Mouse (Mus musculus) frontal cortex, adult (tissue): ENCODE data around the gene Smtnl2.
"Not testable (repeated sequence)": the region's sequence is repeated elsewhere in the genome, so short reads cannot be mapped to it uniquely, and the experiment has no call there.

Source experiments
- ATAC-seq: cut with Nextera tagmentation; 2 replicates; pipeline ENCODE4 v1.9.2; 2017; ENCODE audit warnings: mild to moderate bottlenecking, moderate library complexity, mixed read lengths; ENCODE audit not compliant: low TSS enrichment

Smtnl2 gene

DNA sequence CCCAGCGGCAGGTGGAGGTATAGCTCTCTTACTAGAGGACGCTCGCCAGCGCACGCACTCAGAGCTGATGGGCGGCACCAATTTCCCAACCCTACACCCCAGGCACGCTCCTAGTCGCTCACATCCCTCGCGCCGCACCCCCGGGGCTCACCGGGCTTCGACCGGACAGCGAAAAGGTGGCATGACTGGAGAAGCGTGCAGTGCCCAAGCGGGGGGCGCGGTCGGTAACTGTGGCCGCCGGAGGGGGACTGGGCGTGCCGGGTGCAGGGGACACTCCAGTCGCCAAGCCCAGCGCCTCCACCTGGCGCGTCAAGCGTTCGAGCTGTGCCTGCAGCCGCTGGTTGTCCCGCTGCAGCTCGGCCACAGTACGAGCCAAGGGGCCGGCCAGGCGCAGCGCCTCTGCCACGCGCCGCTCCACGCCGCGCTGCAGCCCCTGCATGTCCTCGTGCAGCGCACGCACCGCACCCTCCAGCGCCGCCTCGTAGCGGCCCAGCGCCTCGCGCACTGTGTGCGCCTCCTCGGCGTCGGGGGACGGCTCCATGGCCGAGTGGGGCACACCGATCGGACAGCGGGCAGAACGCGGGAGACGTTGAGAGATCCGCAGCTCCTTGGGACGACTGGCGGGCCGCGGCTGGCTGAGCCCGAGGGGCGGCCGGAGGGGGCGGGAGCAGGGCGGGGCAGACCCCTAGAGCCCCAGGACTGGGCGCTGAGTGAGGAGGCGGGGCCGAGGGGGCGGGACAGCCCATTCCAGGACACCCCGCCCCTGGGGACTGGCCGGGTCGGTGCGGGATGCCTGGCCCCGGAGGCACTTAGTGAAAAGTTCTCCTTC is at the start of gene Smtnl2:
Smtnl2 (minus strand) TSS at position 621 of the 829 bp plus-strand sequence.
- peak; percentile 88 for ATAC-seq

DNA sequence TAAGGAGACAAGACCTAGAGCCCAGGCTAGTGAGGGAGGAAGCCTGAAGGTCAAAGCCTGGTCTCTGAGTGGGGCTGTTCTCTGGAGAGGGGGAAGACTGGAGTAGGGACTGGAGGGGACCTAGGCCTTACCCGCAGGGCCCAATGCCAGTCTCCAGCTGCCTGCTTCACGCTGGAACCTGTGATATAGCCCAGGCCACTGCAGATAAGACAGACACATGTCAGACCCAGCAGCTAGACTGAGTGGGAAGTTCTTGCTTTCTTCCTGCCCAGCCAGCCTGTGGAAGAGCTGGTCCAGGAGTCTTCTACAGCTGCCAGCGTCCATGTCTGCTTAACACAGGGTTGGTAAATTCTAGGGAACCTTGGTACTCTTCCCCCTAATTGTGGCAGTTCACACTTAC is 47.0 kb upstream of the Smtnl2 start:
- no peak for ATAC-seq

DNA sequence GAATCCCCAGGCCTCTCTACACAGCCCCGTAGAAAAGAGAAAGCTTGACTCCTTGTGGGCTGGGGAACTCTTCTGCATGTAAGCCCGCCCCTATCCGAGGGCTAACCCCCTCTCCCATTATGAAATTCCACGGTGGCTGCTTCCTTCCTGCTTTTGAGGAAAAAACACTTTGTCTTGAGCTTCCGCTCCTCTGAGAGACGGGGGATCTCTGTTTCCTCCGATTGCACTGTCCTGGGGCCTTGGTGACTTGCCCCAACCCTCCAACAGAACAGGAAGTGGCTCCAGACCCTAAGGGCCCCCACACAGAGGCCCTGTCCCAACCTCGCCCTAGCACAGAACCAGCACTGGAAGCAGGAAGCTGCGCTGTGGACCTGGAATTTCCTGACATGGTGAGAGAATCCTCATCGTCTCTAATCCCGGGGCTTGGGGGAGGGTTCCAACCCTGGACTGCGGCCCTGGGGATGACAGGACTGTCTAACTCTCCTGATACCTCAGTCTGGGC is 46.5 kb upstream of the Smtnl2 start:
- no peak for ATAC-seq

DNA sequence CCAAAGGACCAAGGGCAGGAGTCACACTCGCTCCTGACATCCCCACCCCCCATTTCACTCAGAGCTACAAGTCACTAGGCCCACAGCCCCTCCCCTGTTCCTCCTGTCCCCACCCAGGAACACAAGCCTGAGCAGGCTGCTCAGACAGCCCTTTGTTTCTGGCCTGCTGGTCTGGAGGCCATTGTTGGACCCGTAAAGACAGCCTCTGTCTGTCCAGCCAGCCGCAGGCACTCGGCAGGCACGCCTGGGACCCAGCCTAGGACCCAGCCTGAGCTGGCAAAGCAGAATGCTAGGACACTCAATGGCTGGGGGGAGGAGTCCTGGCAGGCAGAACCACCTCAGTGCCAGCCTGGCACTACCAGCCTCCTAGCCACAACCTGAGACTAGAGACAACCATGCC is 44.2 kb upstream of the Smtnl2 start:
- ATAC-seq = peak; percentile 45

DNA sequence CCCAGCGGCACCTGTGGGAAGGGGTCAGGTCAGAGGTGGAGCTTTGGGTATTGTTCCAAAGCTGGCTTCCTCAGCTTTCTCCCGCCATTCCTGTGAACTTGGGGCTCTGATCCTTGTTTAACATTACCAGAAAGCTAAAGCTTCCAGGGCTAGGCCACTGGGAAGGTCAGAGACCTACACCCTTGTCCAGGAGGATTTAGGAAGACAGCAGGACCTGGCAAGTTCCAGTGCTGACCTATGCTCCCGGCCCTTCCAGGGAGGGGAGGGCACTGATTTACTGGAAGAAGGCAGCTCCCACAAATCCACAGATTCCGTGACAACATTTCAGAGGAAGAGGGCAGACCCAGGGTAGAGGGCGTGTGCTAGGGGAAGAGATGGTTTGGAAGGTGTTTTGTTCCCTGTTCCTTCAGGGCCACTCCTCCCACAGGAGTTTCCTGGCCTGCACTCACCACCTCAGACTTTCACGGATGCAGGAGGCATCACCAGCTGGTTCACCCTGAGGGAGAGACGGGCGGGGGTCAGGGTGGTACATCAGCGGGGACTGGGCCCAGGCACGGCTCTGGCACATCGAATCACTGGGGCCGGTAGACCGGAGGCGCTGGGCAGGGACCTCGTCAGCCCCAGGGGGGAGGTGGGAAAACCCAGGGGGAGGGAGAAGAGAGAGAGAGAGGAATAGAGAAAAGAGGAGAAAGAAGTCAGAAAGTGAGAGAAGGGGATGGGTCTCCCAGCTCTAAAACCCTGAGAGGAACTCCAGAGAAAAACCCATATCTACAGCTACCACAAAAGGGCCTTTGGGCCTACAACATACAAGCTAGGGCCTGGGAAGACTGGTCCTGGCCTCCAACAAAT is 41.8 kb upstream of the Smtnl2 start:
- ATAC-seq = no peak

DNA sequence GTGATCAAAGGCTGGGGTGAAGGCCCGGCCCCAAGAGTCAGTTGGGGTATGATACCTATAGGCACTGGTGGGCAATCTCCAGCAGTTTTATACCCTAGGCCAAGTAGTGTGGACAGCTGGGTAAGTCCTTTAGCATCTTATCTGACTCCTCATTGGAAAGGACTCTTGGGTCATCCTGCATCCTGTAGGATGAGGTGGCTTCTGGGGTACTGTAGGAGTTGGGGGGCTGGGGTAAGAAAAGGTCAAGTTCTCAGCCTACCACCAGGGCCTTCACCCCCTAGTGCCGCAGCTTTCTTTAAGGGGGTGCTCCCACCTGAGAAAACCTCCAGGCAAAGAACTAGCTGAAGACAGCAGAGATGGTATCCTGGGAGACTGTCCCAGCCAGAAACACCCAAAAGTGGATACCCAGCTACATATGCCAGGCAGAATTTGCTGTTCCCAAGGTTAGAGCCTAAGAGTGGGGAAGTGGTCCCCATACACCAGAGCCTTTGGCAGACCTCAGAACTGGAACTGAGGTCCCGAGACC is 40.7 kb upstream of the Smtnl2 start:
- no peak for ATAC-seq

DNA sequence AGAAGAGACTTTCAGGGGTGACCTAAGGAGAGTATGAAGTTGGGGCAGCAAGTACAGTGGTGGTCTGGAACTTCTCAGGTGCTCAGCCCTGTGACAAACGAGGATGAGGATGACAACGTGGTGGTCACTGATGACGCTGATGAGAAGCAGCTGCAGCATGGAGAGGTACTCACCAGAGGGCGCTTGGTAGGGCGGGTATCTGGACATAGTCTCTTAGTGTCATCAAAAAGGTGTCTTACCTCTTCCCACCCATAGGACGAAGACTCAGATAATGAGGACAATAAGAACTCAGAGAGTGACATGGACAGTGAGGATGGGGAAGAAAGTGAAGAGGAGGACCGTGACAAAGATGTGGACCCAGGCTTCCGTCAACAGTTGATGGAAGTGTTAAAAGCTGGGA is 36.0 kb upstream of the Smtnl2 start:
- no peak for ATAC-seq

DNA sequence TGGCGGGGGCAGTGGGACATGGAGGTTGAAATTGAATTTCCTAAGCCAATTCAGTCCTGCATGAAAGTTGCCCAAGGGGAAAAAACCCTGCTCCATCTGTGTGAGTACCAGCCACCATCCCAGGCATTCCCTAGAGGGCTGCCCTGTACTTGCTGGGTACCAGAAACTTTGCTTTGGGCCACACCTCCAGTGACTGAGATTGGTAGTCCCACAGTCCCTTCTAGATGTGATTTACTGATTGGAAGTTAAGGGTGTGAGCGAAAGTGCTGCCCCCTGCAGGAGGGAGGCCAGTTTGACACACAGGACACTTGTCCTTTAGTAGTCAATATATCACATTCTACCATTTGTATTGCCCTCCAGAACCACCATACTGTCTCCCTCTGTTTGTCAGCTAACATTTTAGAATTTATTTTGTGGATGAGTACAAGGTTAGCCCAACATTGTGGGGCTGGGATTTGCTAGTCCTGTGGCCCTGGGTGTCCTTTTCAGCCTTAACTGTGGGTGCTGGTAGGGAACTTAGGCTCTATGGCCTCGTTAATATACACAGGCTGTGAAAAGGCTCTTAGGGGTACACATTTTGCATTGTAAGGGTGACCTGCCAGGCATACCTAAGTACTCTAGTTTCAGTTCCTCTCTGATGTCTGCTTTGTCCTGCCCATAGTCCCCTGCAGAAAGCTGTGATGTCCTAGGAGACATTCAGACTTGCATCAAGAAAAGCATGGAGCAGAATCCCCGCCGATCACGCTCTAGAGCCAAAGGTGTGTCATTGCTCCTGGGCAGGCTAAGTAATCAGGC is 35.0 kb upstream of the Smtnl2 start:
- no peak for ATAC-seq

DNA sequence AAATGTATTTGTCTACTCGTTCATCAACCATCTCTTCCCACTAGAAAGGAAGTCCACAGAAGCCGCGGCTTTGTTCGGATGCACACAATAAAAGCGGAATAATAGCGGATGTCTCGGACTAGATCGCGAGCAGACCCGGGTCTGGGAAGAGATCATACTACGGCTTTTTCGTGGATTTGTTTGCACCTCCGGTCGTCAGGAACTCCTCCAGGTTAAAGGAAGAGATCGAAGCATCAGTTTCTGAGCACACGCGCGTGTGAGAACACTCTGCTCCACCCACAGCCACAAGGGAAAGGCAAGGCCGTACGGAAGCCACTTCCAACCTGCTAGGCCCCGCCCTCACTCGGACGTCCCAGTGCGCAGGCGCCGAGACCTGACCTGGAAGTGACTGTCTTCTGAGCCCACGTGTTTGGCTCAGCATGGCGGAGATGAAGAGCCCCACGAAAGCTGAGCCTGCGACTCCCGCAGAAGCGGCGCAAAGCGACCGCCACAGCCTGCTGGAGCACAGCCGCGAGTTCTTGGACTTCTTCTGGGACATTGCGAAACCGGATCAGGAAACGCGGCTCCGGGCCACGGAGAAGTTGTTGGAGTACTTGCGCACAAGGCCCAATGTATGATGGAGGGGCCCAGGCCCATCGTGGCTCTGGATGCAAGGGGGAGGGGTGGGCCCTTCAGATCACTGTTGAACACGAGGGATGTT is 29.6 kb upstream of the Smtnl2 start, which contains the start of gene Mybbp1a:
Mybbp1a (plus strand) TSS at position 391 of the 700 bp plus-strand sequence.
- ATAC-seq = peak; percentile 95

DNA sequence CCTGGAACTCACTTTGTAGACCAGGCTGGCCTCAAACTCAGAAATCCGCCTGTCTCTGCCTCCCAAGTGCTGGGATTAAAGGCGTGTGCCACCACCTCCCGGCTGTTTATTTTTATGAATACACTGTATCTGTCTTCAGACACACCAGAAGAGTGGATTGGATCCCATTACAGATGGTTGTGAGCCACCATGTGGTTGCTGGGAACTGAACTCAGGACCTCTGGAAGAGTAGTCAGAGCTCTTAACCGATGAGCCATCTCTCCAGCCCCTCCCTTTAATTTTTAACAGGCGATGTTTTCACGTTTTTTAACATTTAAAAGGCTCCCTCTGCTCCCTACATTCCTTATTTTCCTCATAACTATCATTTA is 29.1 kb upstream of the Smtnl2 start:
- ATAC-seq = not testable (repeated sequence)

DNA sequence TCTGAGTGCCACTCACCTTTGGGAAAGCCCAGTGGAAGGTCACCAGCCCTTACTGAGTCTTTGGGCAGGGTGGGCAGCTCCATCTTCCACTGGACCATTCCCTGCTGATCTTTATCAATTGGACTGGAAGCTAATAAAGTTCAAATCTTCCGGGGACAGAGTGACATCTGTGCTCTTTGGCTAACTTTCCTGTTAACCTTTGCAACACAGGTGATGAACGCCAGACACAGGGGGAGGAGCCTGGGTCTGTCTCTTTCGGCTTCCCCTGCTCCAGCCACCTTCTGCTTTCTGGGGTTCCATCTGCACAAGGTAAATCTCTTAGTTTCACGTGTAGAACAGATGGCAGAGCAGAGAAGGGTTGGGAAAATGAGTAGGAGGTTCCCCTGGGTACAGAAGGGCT is 26.9 kb upstream of the Smtnl2 start:
- ATAC-seq = no peak

DNA sequence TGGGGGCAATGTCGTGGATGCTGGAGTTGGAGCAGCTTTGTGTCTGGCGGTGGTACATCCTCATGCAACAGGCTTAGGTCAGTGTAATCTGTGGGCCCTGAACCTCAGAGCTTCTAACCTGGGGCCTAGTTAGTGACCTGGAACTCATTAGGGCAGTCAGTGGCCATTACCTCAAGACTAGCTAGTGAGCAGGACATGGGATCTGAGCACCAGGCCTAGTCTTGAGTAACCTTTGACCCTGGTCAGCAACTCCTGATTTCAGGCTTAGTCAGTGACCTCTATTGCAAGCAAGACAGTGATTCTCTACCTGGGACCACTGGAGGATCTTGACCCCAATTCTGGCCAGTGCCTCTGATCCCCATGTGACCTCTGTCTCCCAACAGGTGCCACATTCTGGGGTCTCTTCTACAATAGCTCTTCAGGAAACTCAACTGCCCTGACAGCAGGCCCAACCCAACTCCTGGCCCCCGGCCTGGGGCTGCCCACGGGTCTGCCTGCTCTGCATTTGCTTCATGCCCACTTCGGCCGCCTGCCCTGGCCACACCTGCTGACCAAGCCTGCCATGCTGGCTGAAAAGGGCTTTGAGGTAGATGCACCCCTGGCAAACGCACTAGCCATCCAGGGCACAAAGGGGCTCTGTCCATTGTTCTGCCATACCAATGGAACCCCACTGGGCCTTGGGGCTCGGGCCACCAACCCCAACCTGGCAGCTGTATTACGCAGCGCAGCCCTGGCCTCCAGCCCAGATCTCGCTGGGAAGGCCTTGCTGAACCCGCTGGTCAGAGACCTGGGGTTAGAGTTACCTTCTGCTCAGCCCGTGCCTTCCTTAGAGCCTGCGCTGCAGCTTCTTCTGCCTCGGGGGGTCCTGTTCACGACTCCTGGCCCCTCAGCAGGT is 25.5 kb upstream of the Smtnl2 start:
- no peak for ATAC-seq

DNA sequence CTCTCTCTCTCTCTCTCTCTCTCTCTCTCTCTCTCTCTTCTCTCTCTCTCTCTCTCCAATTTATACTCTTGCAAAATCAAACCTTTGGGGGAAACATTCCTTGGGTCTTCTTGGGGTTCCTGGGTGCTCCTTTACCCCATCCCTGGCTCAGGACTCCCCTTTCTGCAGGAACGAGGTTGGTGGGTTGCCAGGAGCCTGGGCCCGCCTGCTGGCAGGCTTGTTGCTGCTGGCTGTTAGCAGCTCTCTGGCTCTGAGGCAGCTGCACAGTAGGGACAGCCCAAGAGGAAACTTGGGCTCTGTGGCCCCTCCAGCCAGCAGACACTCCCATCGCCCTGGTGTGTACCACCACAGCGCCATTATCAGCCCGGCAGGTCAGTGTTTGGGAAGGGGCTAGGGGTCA is 24.8 kb upstream of the Smtnl2 start:
- no peak for ATAC-seq

DNA sequence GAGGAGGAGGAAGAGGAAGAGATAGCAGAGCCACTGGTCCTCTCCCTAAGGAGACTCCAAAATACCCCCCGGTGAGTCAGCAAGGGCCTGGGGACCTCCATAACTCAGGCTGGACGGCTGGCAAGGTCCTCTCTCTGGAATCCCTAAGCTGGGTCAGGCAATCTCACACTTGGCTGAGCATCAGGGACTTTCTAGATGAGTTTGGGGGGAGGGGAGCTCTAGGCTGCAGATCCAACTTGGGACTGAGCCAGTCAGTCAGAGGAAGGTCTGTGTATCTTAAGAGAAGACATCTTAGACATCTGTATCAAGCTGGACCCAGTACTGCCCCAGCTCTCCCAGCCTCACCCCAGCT is 24.2 kb upstream of the Smtnl2 start:
- ATAC-seq = no peak

DNA sequence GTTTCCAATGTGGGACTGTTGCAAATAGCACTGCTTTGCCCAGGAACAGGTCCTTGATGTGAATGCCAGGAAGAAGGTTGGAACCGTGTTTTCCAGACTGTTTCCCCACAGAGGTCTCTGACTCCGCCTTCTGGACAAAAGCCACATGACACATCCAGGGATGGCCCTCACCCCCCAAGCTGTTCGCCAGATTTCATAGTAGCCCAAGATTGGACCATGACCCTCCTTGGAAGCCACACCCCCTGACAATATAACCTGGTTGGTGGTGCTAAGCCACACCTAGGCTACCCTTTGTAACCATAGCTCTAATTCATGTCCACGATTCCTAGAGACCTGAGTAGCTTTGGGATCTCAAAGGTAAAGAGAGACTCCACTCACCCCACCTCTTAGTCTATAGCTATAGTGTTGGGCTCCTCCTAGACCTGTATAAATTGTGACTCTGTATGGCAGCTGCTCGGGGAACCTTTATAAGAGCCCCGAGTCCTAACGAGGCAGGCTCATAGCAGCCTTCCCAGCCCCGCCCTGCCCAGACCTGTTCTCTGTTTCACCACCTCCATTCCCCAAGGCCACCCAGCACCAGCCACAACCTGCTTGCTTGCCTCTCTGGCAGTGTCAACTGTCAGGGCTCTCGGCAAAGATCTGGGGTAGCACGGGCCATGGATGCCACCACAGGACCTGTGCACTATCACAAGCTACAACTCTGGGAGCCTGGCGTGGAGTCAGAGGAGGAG is 23.6 kb upstream of the Smtnl2 start, which contains the start of gene Ggt6:
Ggt6 (plus strand) TSS at position 564 of the 731 bp plus-strand sequence.
- no peak for ATAC-seq

DNA sequence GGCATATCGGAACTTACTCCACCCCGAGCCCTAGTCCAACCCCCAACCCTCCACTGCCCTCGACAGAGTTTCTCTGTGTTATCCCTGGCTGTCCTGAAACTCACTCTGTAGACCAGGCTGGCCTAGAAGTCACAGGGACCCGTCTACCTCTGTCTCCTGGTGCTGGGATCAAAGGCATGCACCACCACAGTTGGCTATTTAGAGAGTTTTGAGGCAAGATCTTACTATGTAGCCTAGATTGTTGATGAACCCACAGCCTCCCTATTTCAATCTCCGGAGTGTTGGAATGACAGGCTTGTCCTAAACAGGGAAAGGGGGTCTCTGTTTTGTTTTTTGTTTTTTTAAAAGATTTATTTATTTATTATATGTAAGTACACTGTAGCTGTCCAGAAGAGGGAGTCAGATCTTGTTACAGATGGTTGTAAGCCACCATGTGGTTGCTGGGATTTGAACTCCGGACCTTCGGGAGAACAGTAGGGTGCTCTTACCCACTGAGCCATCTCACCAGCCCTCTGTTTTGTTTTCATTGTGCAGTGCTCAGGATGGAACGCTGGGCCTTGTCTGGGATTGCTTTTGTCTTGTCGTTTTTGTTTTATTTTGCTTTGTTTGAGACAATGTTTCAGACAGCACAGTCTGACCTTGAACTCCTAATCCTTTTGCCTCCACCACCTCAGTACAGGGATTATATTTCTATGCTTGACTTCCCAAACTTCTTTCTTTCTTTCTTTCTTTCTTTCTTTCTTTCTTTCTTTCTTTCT is 19.0 kb upstream of the Smtnl2 start:
- ATAC-seq = not testable (repeated sequence)

DNA sequence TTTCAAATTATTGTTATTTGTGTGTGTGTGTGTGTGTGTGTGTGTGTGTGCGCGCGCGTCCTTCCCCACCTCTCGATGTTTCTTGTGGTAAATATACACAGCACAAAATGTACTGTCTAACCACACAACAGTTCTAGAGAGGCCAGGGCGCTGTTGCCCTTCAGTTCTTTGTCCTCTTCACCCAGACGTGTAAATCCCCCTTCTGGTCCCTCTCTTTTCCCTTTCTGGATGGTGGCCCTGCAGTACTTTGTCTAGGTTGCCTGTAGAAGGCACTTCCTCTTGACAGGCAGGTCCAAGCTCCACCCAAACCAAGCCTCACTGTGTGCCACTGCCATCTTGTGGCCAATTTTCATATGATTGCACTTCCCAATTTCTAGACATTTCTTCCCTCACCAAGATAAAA is 17.8 kb upstream of the Smtnl2 start:
- peak; percentile 90 for ATAC-seq

DNA sequence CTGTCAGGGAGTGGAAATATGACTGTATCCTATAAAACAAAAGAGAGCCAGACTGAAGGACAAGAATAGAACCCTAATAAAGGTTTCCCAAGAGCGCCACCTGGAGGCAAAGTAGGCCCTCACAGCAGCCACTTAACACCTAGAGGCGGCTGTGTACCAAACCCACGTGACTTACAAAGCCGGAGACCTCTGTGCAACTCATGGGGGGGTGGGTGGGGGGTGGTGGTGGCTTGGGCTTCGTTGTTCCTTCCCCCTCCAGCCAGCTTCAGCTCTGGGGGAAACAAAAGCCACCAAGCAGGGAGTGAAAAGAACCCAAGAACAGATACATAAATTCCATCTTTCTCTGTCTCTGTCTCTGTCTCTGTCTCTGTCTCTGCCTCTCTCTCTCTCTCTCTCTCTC is 17.2 kb upstream of the Smtnl2 start:
- peak; percentile 52; the same call in 1 of the 2 replicates for ATAC-seq

DNA sequence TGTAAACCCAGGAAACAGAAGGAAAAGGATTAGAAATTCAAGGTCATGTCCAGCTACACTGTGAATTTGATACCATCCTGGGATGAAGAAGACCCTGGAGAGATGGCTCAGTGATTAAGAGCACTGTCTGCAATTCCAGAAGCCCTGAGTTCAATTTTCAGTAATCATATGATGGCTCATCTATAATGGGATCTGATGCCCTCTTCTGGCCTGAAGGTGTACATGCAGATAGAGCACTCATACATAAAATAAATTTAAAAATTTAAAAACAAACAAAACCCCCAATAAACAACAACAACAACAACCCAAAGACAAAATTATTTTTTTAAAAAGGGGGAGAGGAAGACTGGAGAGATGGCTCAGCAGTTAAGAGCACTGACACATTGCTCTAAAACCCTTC is 15.4 kb upstream of the Smtnl2 start:
- no peak for ATAC-seq
